Mouse (Mus musculus) right cerebral cortex, postnatal 10 days (tissue): ENCODE results near the gene Ick.
A peak's percentile ranks its signal among the peaks of the same experiment; 100 is the strongest.

Experiments
- DNase-seq, 2 experiments: peaks; one replicate each; pipeline ENCODE4 v3.0.0; 2021; ENCODE audit warnings: low spot score in 2 of 2

Ick gene

DNA sequence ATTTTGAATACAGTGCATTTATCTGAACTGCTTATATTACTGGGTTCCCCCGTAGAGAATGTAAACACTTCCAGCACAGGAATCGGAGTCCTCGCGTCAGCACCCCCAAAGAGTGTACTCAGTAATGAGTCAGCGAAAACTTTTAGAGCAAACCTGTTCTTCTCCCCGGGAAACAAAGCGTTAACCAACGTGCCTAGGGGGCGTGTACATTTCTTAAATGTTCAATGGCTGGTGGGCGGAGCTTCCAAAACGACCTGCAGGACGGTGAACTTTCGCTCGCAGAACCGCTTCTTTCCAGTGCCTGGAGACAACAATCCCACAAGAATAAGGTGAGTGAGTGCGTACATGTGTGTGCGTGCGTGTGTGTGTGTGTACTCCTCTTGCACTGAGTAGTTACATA lies 82.7 kb downstream of the Ick start:
- DNase-seq = peak; percentile 47 to 48

DNA sequence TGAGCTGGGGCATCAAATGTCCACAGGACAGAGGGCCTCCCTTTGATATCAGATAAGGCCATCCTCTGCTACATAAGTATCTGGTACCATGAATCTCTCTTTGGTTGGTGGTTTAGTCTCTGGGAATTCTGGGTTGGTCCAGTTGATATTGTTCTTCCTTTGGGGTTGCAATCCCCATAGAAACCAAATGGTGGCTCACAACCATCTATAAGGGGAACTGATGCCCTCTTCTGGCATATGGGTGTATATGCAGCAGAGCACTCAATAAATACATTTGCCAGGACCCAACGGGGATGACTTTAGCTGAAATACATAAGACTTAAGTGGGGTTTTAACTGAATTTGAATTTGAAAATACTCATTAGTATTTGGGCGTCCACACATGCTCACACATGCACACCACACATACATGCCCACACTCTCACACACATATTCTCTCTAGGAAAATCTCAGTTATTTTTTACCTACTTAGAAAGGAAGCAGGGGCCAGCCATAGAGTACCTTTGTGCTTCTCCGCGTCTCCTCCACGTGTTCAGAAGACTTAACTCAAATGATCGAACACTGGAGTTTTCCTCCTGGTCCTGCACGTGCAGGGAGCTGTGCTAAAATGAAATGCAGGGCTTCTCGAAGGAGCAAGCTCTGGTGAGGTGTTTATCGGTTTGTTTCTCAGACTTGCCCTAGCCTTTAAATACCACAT lies 85.1 kb downstream of the Ick start:
- peak; percentile 40 to 52 for DNase-seq

DNA sequence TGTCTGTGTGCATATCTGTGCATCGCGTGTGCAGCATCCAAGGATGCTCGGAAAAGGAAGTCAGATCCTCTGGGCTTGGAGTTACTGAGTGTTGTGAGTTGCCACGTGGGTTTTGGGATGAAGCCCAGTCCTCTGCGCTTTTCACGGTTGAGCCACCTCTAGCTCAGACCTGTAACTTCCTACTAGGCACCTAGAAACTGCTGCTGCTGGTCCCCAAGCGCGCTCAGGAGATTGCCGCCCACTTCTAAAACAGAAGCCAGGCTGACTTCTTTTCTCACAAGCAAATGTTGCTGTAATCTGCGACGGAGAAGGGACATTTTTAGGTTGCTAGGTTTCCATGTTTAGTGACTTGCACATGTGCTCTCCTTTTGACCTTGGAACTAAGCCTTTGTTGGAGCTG lies 86.0 kb downstream of the Ick start:
- peak; percentile 52 to 58 for DNase-seq

DNA sequence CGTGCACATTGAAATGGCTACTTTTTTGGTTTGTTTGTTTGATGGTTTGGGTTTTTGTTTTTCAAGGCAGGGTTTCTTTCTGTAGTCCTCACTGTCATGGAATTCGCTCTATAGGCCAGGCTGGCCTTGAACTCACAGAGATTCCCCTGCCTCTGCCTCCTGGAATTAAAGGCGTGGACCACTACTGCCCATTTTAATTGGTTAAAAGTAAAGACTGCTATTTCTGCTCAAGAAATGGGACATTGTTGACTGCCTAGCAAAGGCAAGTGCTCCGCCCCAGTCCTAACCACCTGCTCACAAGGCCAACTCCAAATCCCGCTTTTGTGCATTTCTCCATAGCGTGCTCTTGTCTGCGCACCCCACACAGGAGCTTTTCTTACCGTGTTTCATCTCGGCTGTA lies 88.8 kb downstream of the Ick start:
- no peak for DNase-seq

DNA sequence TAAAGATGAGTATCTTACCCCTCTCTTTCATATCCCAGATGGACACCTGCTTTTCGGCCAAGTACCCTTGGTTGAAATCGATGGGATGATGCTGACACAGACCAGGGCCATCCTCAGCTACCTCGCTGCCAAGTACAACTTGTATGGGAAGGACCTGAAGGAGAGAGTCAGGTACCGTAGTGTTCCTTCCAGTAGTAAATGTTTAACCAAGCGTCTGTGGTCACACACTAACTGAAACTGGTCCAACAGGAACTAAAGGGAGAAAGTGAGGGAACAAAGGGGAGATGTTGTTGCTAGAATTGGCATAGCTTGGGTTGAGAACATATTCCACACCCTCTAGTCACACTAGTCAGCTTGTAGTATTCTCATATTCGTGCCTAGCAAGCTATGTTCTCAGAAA lies 95.2 kb downstream of the Ick start:
- no peak for DNase-seq

DNA sequence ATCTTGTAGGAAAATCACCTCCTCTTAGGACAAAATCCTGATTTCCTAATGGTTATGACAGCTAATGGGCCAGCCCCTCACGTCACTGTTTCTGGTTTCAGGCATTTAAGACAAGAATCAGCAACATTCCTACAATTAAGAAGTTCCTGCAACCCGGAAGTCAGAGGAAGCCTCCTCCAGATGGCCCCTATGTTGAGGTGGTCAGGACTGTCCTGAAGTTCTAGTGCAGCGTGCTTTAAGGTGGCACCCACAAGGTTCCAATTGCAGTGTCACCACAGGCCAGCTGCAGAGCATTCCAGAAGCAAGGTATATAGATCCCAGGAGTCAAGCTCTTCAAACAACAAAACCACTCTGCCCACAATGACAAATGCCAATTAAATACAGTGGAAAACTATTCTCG lies 100.0 kb downstream of the Ick start:
- DNase-seq = no peak

DNA sequence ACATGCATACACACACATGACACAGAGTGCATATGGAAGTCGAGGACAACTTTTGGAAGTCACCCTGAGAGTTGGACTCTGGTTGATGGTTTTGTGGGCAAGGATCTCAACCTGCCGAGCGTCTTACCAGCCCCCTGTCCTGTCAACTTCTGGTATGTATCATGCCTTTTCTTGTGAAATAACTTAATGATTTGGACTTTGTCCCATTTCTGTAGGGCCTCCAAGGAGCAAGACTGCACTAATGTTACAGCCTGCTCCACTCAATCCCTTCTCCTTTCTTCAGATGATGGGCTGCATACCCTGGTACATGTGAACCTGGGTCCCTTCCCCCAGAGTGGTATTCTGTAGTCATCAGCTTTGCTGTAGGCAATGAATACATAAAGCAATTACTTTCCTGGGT lies 101.1 kb downstream of the Ick start:
- DNase-seq = no peak

DNA sequence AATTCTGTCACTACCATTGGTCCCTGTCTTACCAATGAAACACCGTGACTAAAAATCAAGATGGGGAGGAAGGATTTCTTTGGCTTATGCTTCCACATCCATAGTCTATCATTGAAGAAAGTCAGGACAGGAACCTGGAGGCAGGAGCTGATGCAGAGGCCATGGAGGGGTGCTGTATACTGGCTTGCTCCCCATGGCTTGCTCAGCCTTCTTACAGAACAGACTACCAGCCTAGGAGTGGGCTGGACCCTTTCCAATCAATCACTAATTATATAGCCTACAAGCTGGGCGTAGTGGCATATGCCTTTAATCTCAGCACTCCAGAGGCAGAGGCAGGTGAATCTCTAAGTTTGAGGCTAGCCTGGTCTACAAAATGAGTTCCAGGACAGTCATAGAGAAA lies 101.8 kb downstream of the Ick start:
- no peak for DNase-seq

DNA sequence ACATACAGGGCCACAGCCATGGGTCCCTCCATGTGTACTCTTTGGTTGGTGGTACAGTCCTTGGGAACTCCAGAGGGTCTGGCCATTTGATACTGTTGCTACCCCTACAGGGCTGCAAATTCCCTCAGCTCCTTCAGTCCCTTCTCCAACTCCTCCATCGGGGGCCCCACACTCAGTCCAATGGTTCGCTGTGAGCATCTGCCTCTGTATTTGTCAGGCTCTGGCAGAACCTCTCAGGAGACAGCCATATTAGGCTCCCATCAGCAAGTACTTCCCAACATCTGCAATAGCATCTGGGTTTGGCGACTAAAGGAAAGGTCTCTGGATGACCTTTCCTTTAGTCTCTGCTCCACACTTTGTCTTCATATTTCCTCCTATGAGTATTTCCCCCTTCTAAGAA lies 102.5 kb downstream of the Ick start:
- no peak for DNase-seq

DNA sequence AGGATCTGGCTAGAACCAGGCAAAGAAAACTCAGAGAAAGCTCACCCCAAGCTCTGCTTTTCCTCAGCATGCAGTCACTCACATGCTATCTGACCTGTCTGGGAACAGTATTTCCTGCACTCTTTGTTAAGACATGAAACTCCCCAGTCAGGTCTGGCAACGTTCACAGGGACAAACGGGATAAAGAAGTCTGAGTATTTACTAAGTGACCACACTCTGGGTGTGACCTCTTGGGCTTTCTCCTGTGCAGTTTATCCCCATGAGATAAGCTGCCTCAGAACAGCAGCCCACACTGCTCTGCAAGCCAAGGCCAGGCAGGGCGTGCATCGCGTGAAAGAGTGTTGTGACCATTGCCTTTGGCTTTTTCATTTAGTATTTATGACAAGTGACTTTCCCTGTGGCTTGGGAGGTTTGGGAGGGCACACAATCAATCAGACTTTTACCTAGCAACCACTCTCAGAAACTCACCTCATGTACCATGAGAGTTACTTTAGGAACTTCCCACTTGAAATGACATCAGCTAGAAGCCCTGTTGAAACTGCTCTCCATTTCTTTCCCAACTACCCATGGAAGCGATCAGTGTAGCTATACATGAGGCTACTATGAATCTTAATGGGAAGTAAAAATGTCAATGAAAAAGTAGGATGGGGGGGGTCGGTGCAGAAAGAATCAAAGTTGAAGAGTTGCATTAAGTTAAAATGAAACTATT lies 103.5 kb downstream of the Ick start:
- DNase-seq = no peak

DNA sequence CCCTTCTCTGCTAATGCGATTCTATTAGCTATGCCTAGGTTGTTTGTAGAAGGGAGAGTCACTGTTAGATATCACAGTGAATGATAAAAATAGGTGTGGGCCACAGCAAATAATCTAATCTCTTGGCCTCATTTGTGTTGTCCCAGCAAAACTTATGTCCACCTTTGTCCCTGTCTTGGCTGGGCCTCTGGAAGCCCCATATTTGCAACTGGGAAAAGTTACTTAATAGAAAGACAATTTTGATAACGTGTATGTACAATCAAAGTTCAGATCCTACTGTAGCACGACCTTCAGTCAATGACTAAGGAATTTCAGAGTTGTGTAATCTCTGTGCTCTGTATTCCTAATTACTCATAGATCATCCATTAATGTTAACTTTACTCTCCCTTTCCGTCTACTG lies 108.1 kb downstream of the Ick start:
- no peak for DNase-seq
